Mouse (Mus musculus) gastrocnemius, postnatal 36 days (tissue): ENCODE results near the gene Omt2a. TPM values are rescaled to one million over a fixed set of nuclear protein-coding genes. Genes with fewer than 3 reads are reported as not detected.
A peak's percentile ranks its signal among the peaks of the same experiment; 100 is the strongest.
"Not testable (repeated sequence)": the region's sequence is repeated elsewhere in the genome, so short reads cannot be mapped to it uniquely, and the experiment has no call there.

ENCODE experiments used
- DNase-seq, 2 experiments: peaks; one replicate each; pipeline ENCODE4 v3.0.0; 2022
- intact Hi-C: fragments of 180-260 bp; cut with DNase I; formaldehyde crosslinking; loops from one replicate; pipeline ENCODE4 v1.15.1; 2025
- total RNA-seq, 2 experiments: library from RNA; stranded (reverse); gene quantifications; 2 replicates each; pipeline ENCODE4 v1.2.3; 2021

The Omt2a gene
- total RNA-seq, 2 experiments from 2014 or later, result not detected

DNA sequence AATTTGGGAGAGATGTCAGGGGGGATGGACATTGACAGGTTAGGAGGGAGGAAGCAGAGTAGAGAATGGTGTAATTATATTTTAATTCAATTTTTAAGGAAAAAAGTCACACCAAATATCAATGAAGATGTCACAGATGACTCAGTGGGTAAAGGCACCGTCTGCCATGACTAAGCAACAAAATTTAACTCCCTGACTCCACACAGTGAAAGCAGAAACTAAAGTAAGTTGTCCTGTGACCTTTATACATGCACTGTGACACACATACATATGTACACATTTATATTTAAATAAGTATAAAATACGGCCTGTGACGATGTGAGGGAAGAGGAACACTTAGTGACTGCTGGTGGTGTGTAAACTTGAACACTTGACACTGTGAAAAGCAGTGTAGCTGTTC is 6.5 kb downstream of the Omt2a start:
- DNase-seq, result not testable (repeated sequence)

DNA sequence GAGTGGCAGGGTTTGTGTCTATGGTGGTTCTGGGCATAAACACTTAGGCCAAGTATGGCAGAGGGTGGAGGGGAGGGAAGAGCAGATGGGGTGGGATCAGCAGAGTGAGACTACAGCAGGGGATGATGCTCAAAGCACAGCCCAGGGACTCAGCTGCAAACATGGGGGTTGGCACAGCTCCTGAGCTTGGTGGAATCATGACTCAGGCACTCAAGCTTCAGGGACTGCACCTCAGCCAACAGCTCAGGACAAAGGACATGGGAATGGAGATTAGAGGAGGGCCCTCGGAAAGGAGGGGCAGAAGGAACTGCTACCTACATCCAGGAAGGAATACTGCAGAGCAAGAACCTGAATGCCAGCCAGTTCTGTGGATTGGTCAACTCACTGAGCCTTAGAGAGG is 15.5 kb downstream of the Omt2a start:
- intact Hi-C loops, result not testable (repeated sequence)

More for the DNA sequence above, 6.5 kb downstream of the Omt2a start:
- intact Hi-C loops, result not testable (repeated sequence)

DNA sequence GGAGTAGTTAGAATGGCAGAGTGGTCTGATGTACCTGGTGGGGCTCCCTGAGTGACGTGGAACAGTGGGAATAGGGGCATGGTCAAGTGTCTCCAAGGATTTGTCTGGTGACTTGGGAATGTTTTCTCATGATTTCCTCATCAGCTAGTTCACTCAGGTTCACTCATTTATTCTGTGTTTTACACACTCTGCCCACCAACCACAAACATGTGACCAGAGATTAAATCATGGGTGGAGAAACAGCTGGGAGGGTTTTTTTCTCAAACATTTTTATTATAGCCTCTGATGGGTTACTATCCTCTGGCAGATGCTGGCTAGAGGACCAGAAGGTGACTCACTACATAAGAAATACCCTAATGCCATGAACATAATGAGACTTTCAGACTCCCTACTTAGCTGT is 16.4 kb downstream of the Omt2a start:
- intact Hi-C loops, result no loop called here

More for the DNA sequence above, 15.5 kb downstream of the Omt2a start:
- not testable (repeated sequence) for DNase-seq

DNA sequence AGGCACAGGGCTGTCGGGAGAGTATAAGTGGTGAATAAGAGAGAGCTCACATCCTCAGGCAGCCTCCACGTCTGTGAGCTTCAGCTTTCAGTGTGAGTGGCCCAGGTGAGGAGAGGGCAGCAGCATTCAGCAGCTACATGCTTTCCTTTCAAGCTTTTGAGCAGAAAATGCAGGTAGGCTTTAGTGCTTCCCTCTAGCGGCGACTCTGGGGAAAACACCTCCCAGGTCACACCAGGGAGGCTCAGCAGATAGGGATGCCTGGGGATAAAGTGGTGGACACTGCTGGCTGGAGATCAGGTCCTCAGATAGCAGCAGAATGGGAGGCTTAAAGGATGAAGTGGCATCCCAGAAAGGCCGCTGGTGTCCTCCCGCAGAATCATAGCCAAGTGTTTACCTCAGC is 18.5 kb downstream of the Omt2a start:
- intact Hi-C loops, result not testable (repeated sequence)
- DNase-seq, result peak in 1 of 2 experiments; percentile 17

More for the DNA sequence above, 16.4 kb downstream of the Omt2a start:
- DNase-seq, result no peak

DNA sequence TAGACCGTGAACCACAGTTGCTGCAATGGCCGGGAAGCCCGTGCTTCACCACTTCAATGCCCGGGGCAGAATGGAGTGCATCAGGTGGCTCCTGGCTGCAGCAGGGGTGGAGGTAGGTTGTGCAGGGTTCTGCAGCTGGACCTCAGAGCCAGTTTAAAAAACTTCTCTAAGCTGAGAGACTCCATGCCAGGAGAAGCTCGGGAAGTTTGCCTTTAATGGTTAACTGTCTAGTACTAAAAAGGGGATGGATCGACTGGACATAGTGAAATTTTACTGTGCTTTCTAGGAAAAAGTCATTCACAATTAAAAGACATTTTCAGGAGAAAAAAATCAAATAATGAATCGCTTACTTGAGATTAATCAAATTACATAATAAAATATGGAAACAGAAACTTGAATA is 19.8 kb downstream of the Omt2a start:
- intact Hi-C loops, DNase-seq: not testable (repeated sequence)

DNA sequence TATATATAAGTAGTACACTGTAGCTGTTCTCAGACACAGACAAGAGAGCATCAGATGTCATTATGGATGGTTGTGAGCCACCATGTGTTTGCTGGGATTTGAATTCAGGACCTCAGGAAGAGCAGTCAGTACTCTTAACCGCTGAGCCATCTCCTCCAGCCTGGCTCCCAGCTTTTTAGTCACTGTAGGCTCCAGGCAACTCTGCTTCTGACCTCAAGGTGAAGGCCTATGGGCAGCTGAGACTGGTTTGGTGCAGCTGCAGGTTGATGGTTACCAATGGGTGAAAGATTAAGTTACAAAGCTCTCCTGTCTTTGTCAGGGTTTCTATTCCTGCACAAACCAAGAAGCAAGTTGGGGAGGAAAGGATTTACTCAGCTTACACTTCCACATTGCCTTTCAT is 20.9 kb downstream of the Omt2a start:
- DNase-seq, intact Hi-C loops: not testable (repeated sequence)

DNA sequence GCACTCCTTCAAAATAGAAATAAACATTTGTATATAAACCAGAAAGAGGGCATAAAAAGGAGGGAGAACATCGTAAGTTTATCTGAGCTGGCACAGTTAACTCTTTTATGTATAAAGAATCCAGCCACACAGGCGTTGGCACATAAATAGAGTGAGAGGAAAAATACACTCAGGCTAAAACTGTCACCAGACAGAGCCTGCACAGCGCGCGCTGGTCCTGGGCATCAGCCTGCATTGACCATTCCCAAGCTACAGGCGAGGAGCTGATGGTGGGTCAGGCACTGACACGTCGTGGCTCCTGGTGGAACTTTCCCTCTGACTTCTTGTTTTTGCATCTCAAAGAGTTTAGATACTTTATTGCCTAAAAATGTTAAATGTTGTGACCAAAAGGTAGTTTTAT is 22.1 kb downstream of the Omt2a start:
- DNase-seq, intact Hi-C loops: not testable (repeated sequence)

DNA sequence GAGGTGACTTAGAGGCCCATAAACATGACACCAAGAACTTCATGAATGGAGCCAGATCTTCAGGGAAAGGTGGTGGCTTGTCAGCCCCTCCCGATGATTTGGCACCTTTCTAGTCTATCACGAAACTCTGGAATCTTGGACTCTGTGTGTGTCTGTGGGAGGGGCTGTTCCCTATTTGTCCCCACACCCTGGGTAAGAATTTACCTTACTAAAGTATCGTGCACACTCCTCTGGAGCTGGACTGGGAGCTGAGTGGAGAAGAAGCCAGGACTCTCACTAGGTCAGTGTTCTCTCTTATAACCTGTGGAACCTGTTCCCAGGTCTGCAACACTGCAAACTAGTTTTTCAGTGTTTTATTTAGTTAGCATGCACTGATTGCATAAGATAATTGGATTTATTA is 24.9 kb downstream of the Omt2a start, which contains the start of gene Gm10639:
Gene Gm10639, plus strand, starts transcription at position 201 of the 400 bp plus-strand sequence.
- intact Hi-C loops, result not testable (repeated sequence)

DNA sequence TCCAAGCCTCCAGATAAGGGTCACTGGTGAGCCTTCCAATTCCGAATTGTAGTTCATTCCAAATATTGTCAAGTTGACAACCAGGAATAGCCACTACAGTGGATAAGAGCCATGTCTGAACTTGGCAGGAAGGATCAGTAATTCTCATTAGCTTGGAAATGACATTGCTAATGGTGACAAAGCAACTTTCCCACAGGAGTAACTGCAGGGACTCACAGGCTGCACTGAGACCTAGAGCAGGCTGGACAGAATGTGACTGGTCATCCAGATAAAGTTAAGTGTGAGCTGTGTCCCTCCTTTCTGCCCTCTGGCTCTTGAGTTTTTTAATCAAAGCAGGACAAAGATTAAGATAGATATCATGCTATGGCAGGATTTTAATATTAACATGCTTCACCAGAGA is 25.5 kb downstream of the Omt2a start:
- intact Hi-C loops, DNase-seq: not testable (repeated sequence)

More for the DNA sequence above, 24.9 kb downstream of the Omt2a start, which contains the start of gene Gm10639:
- DNase-seq, result not testable (repeated sequence)

DNA sequence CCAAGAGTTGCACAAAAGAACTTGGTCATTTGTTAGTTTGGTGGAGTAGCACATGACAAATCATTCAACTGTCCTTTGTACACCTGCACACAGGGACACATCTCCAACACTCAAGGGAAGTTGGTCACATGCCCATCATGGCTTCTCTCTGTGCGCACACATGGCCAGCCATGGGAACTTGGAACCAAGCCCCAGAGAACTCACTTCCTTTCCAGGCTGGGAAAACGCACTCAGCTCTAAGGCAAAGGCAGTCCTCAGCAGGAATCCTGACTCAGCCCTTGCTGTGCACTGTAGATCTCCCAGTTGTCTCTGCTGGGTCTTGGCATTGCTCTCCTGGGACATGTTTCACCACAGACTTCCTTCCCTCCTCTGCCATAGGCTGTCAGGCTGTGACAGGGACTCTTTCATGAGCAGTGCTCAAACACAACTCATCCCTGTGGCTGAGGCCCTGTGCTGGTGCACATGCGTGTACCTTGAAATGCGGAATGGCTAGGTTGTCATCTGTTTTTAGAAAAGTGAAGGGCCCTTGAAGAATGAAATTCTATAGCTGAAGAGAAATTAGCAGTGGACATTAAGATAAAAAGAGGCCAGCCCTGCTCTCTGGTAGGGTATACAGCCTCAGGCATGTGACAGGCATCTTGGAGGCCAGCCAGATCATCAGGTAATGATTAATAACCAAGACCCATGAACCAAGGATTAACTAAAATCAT is 32.4 kb downstream of the Omt2a start:
- DNase-seq, intact Hi-C loops: not testable (repeated sequence)

DNA sequence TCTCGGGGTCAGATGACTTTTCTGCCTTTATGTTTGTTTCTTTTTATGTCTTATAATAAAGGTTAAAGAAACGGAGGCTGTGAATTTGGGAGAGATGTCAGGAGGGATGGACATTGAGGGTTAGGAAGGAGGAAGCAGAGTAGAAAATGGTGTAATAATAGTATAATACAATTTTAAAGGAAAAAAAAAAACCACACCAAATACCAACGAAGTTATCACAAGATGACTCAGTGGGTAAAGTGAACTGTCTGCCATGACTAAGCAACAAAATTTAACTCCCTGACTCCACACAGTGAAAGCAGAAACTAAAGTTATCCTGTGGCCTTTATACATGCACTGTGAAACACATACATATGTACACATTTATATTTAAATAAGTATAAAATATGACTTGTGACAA is 43.7 kb downstream of the Omt2a start:
- intact Hi-C loops, DNase-seq: not testable (repeated sequence)

Other genes with a start within 250 kb of the Omt2a start
- gene Fbxo9, start 205.7 kb downstream of the Omt2a start, total RNA-seq, result 10 to 100 TPM; 52.0 to 62.9 TPM
- 1 to 10 TPM; 5.4 to 7.5 TPM for gene Ick, start 205.6 kb downstream of the Omt2a start, total RNA-seq
- gene Gsta4, start 132.0 kb downstream of the Omt2a start, total RNA-seq, result 10 to 100 TPM; 10.8 to 14.3 TPM
- not detected for gene Gsta1, start 84.1 kb downstream of the Omt2a start, total RNA-seq
- not detected for gene Gm3776, start 57.7 kb downstream of the Omt2a start, total RNA-seq
- gene Gm10639, start 24.9 kb downstream of the Omt2a start, total RNA-seq, result not detected
- gene Omt2b, start 12.8 kb upstream of the Omt2a start, total RNA-seq, result not detected
- gene Gsta2, start 41.0 kb upstream of the Omt2a start, total RNA-seq, result not detected
- not detected for gene Dppa5a, start 53.4 kb upstream of the Omt2a start, total RNA-seq
- gene Ooep, start 63.9 kb upstream of the Omt2a start, total RNA-seq, result not detected
- not detected for gene Ddx43, start 81.0 kb upstream of the Omt2a start, total RNA-seq
- under 1 TPM in 1 of 2 experiments, not detected in 1; 0.17 TPM for gene Cgas, start 128.4 kb upstream of the Omt2a start, total RNA-seq
- gene Mto1, start 133.4 kb upstream of the Omt2a start, total RNA-seq, result 10 to 100 TPM; 17.6 to 21.4 TPM
- not detected for gene Gm17324, start 134.0 kb upstream of the Omt2a start, total RNA-seq
- 100 to 1,000 TPM; 496 to 538 TPM for gene Eef1a1, start 174.4 kb upstream of the Omt2a start, total RNA-seq